Mouse (Mus musculus) adrenal gland, adult 10 weeks (tissue): Measurements from ENCODE around the gene Lpcat2. TPM values are rescaled to one million over a fixed set of nuclear protein-coding genes. Genes with fewer than 3 reads are reported as not detected.

Source experiments
- polyA plus RNA-seq: library from polyadenylated mRNA; stranded (reverse); fragments of 350-450 nt; fragmentation: Illumina TruSeq; extraction: RNeasy Lipid Tissue Mini Kit (QIAGEN cat#74804); gene quantifications from one replicate; pipeline ENCODE4 v1.2.3, GENCODE M21; 2014; ENCODE audit warnings: low read depth, low replicate concordance

Gene Lpcat2
- 2.2 TPM for polyA plus RNA-seq

DNA sequence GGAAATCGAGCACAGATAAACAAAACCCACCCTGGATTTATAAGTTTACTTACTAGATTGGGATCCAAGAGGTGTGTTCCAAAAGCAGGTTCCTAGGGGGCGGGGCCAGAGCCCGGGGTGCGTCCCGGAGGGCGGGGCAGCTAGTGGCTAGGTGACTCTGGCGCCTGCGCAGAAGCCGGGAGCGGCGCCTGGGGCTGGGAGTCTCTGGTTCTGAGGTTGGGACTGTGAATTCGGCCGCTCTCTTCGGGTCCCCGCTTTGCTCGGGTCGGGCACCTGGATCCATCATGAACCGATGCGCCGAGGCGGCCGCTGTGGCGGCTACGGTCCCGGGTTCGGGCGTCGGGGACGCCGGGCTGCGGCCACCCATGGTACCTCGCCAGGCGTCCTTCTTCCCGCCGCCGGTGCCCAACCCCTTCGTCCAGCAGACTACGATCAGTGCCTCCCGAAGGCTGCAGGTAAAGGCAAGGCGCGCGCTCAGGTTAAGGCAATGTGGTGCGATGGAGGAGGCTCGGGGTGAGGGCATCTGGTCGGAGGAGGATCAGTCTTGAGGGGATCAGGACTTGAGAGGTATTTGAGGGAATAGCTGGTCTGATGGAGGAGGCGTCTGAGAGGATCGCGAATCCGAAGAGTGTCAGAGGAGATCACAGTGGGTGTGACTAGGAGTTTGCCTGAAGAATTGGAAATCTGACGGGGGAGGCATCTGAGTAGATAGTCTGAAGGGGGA lies at the start of gene Lpcat2:
TSS of gene Lpcat2 (plus strand) at position 169 of the 724 bp plus-strand sequence.

DNA sequence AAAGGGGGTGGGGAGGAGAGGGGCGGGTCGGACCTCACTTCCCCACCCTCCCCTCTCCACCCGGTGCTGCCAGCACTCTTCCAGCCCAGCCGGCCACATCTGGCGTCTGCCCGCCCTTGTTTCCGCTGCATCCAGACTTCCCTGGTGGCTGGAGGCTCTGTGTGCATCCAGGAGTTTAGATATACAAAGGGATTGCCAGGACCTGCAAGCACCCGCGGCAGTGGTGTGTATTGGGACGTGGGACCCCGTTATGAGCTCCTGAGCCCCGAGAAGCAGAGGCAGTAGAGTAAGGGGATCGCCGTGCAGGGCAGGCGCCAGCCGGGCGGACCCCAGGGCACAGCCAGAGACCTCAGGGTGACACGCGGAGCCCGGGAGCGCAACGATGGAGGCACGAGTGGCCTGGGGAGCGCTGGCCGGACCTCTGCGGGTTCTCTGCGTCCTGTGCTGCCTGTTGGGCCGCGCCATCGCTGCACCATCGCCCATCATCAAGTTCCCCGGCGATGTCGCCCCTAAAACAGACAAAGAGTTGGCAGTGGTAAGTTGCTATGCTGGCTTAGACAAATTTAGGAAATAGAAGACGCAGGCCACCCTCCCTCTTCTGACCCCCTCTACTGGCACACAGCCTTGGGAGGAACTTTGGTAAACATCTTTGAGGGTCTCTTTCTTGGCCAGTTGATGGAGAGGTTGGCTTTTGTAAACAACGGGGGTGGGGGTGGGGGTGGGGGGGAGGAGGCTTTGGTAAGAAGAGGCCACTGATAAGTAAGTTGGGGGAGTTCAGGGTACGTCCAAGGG lies 27.7 kb upstream of the Lpcat2 start, which contains the start of gene Mmp2:
TSS of gene Mmp2 (plus strand) at position 49 of the 792 bp plus-strand sequence.

DNA sequence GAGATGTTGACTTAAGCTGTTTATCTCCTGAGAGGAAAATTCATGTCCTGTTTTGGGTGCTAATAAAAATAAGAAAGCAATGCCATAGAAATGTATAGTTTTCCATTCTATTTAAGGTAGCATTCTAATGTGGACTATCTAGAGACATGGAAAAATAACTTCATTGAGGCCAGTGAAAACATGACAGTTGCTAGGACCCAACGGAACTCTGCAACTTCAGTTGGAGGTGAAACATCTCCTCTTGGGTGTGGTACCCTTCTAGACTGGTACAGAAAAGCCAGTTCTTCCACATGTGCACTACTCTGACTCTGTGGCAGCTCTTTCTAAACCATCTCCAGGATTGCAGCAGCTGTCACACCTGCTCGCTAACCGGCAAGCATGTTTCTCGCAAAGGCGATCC lies 46.0 kb downstream of the Lpcat2 start, which contains the start of gene Capns2:
TSS of gene Capns2 (plus strand) at position 301 of the 400 bp plus-strand sequence.

DNA sequence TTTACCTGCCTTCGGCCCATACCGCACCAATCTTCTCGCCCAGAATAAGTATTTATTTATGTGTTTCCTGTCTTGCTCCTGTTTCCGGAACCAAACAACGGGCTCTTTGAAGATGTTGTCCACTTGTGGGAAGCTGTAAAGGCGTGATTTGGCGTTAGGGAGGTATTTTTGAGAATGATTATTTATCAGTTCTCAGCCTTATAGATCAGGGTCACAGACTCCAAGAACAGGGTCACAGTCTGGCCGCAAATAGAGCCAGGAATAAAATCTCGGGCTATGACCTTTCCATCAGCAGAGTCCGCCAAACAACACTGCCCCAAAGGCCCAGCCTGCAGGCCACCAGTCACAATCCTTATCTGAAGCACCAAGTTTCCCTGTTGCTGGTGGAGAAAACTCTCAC lies 104.6 kb downstream of the Lpcat2 start, which contains the start of gene Slc6a2:
TSS of gene Slc6a2 (plus strand) at position 301 of the 400 bp plus-strand sequence.

Other genes with a start within 250 kb of the Lpcat2 start
- not detected for gene Irx6, start 181.1 kb upstream of the Lpcat2 start, polyA plus RNA-seq
- gene Mmp2, start 28.0 kb upstream of the Lpcat2 start, polyA plus RNA-seq: 3.8 TPM
- gene Capns2, start 46.1 kb downstream of the Lpcat2 start, polyA plus RNA-seq: not detected
- gene Slc6a2, start 104.7 kb downstream of the Lpcat2 start, polyA plus RNA-seq: 9.0 TPM
- gene Ces1a, start 192.9 kb downstream of the Lpcat2 start, polyA plus RNA-seq: not detected
- not detected for gene Ces1b, start 224.7 kb downstream of the Lpcat2 start, polyA plus RNA-seq